Mouse (Mus musculus) stomach, postnatal 0 days (tissue): ENCODE results near the gene Cdh4.

Source experiments
- CTCF ChIP-seq: IDR thresholded peaks from 2 replicates; pipeline ENCODE4 v1.5.1; 2016; ENCODE audit warnings: antibody characterized with exemption, low read depth, mild to moderate bottlenecking, moderate library complexity
- EP300 ChIP-seq: optimal IDR thresholded peaks from 2 replicates; pipeline ENCODE3; 2016; ENCODE audit warnings: antibody characterized with exemption

- TF ChIP-seq EP300, result no peak
- no peak for TF ChIP-seq CTCF
These were observed 304.3 kb downstream of the Cdh4 start for GRCm38 (mm10) chr2:179746491-179746890.
